Mouse (Mus musculus): Measurements from ENCODE around the gene Irf6. TPM values are rescaled to one million over a fixed set of nuclear protein-coding genes. Genes with fewer than 3 reads are reported as not detected.

Gene Irf6
- total and polyA plus RNA-seq, 2 experiments from 2014 or later: 0.71 to 0.94 TPM

- no peaks in the 10 kb centered on the region for H3K4me1 ChIP-seq (ENCODE audit: insufficient read depth, low read length)
- no peak overlapping the region for H3K4me3 ChIP-seq (ENCODE audit: low read depth, low read length)
- no peak for TF ChIP-seq CTCF (IDR thresholded peaks at IDR 0.05)
- no peak overlapping the region for H3K27ac ChIP-seq (ENCODE audit: low read depth, low read length)
- ATAC-seq (ENCODE audit: low FRiP score): no peak
- DNase-seq (ENCODE audit: low spot score): no peak
- WGBS: 89% methylated on average over 4 of the region's 4 CpGs
- no peaks in the 10 kb centered on the region for H3K36me3 ChIP-seq (ENCODE audit: insufficient read depth, low read length)
- no peaks in the 10 kb centered on the region for H3K9me3 ChIP-seq (ENCODE audit: low read length)
- H3K4me2 ChIP-seq (ENCODE audit: low read depth, low read length, poor library complexity, severe bottlenecking): no peak overlapping the region
- no peaks in the 10 kb centered on the region for H3K27me3 ChIP-seq (ENCODE audit: insufficient read depth, low read length)
- no peak overlapping the region for H3K9ac ChIP-seq (replicated peaks; ENCODE audit: low read length, poor library complexity, severe bottlenecking)
Measured at GRCm38 (mm10) chr1:193145101-193145500, 7.8 kb upstream of the Irf6 start.

GRCm38 (mm10) chr1:193146416-193146815, 6.5 kb upstream of the Irf6 start:
- Histone ChIP-seq H3K27me3 (ENCODE audit: insufficient read depth, low read length) (no peaks in the 10 kb centered on the region), H3K4me2 (ENCODE audit: low read depth, low read length, poor library complexity, severe bottlenecking) (no peak overlapping the region), H3K36me3 (ENCODE audit: insufficient read depth, low read length) (no peaks in the 10 kb centered on the region), H3K4me3 (ENCODE audit: low read depth, low read length) (no peak overlapping the region), H3K9me3 (ENCODE audit: low read length) (no peaks in the 10 kb centered on the region), H3K9ac (replicated peaks; ENCODE audit: low read length, poor library complexity, severe bottlenecking) (no peak overlapping the region), H3K4me1 (ENCODE audit: insufficient read depth, low read length) (no peaks in the 10 kb centered on the region), H3K27ac (ENCODE audit: low read depth, low read length) (no peak overlapping the region)
- 77% methylated on average over 1 of the region's 1 CpGs for WGBS
- no peak for TF ChIP-seq CTCF (IDR thresholded peaks at IDR 0.05)
- DNase-seq (ENCODE audit: low spot score) (no peak), ATAC-seq (ENCODE audit: low FRiP score) (no peak)

- Histone ChIP-seq H3K36me3 (ENCODE audit: insufficient read depth, low read length) (no peaks in the 10 kb centered on the region), H3K4me1 (ENCODE audit: insufficient read depth, low read length) (0 out of 2 replicates have a peak, but pooled peaks cover 5% of the 10 kb centered on the region), H3K9ac (replicated peaks; ENCODE audit: low read length, poor library complexity, severe bottlenecking) (no peak overlapping the region), H3K27ac (ENCODE audit: low read depth, low read length) (no peak overlapping the region), H3K9me3 (ENCODE audit: low read length) (no peaks in the 10 kb centered on the region), H3K4me2 (ENCODE audit: low read depth, low read length, poor library complexity, severe bottlenecking) (no peak overlapping the region), H3K27me3 (ENCODE audit: insufficient read depth, low read length) (peaks cover 22% of the 10 kb centered on the region), H3K4me3 (ENCODE audit: low read depth, low read length) (no peak overlapping the region)
- no peak for TF ChIP-seq CTCF (IDR thresholded peaks at IDR 0.05)
- no peak for DNase-seq (ENCODE audit: low spot score)
- ATAC-seq (ENCODE audit: low FRiP score): no peak
- 68% methylated on average over 3 of the region's 3 CpGs for WGBS
Measured at GRCm38 (mm10) chr1:193149231-193149630, 3.7 kb upstream of the Irf6 start.

GRCm38 (mm10) chr1:193151134-193151533, 1.8 kb upstream of the Irf6 start:
- TF ChIP-seq CTCF (IDR thresholded peaks at IDR 0.05): no peak
- Histone ChIP-seq H3K27me3 (ENCODE audit: insufficient read depth, low read length) (peaks cover 24% of the 10 kb centered on the region), H3K9ac (replicated peaks; ENCODE audit: low read length, poor library complexity, severe bottlenecking) (no peak overlapping the region), H3K4me1 (ENCODE audit: insufficient read depth, low read length) (0 out of 2 replicates have a peak, but pooled peaks cover 5% of the 10 kb centered on the region), H3K9me3 (ENCODE audit: low read length) (no peaks in the 10 kb centered on the region), H3K36me3 (ENCODE audit: insufficient read depth, low read length) (no peaks in the 10 kb centered on the region), H3K27ac (ENCODE audit: low read depth, low read length) (no peak overlapping the region), H3K4me2 (ENCODE audit: low read depth, low read length, poor library complexity, severe bottlenecking) (no peak overlapping the region), H3K4me3 (ENCODE audit: low read depth, low read length) (no peak overlapping the region)
- DNase-seq (ENCODE audit: low spot score): peak; percentile 21
- 38% methylated on average over 7 of the region's 7 CpGs for WGBS
- ATAC-seq (ENCODE audit: low FRiP score): no peak

GRCm38 (mm10) chr1:193153561-193153960, 650 bp downstream of the Irf6 start:
- DNase-seq (ENCODE audit: low spot score): no peak
- H3K9ac ChIP-seq (replicated peaks; ENCODE audit: low read length, poor library complexity, severe bottlenecking): no peak overlapping the region
- no peak overlapping the region for H3K27ac ChIP-seq (ENCODE audit: low read depth, low read length)
- ATAC-seq (ENCODE audit: low FRiP score): no peak
- H3K4me2 ChIP-seq (ENCODE audit: low read depth, low read length, poor library complexity, severe bottlenecking): no peak overlapping the region
- no peaks in the 10 kb centered on the region for H3K36me3 ChIP-seq (ENCODE audit: insufficient read depth, low read length)
- 37% methylated on average over 16 of the region's 16 CpGs for WGBS
- 0 out of 2 replicates have a peak, but pooled peaks cover 5% of the 10 kb centered on the region for H3K4me1 ChIP-seq (ENCODE audit: insufficient read depth, low read length)
- no peak for TF ChIP-seq CTCF (IDR thresholded peaks at IDR 0.05)
- H3K9me3 ChIP-seq (ENCODE audit: low read length): no peaks in the 10 kb centered on the region
- H3K27me3 ChIP-seq (ENCODE audit: insufficient read depth, low read length): peaks cover 24% of the 10 kb centered on the region
- no peak overlapping the region for H3K4me3 ChIP-seq (ENCODE audit: low read depth, low read length)

- Histone ChIP-seq H3K4me3 (ENCODE audit: low read depth, low read length) (no peak overlapping the region), H3K4me2 (ENCODE audit: low read depth, low read length, poor library complexity, severe bottlenecking) (no peak overlapping the region), H3K36me3 (ENCODE audit: insufficient read depth, low read length) (no peaks in the 10 kb centered on the region), H3K27ac (ENCODE audit: low read depth, low read length) (no peak overlapping the region), H3K4me1 (ENCODE audit: insufficient read depth, low read length) (0 out of 2 replicates have a peak, but pooled peaks cover 5% of the 10 kb centered on the region), H3K27me3 (ENCODE audit: insufficient read depth, low read length) (peaks cover 24% of the 10 kb centered on the region), H3K9ac (replicated peaks; ENCODE audit: low read length, poor library complexity, severe bottlenecking) (no peak overlapping the region), H3K9me3 (ENCODE audit: low read length) (no peaks in the 10 kb centered on the region)
- 80% methylated on average over 15 of the region's 15 CpGs for WGBS
- no peak for TF ChIP-seq CTCF (IDR thresholded peaks at IDR 0.05)
- no peak for ATAC-seq (ENCODE audit: low FRiP score)
- no peak for DNase-seq (ENCODE audit: low spot score)
Measured at GRCm38 (mm10) chr1:193156316-193157110, 3.6 kb downstream of the Irf6 start.

All from midbrain, postnatal 0 days (tissue).